Mouse (Mus musculus) thymus, adult 2 months (tissue): ENCODE data around the gene Gpt2.

Source experiments
- CTCF ChIP-seq: fragments of 200-500 bp; IDR thresholded peaks from 2 replicates; pipeline ENCODE4 v1.5.1; 2012; ENCODE audit warnings: mild to moderate bottlenecking, control low read depth, low read length, moderate library complexity, borderline replicate concordance; ENCODE audit not compliant: control insufficient read depth, poor library complexity, insufficient read depth; ENCODE audit errors: extremely low read depth
- POLR2A ChIP-seq: fragments of 200-500 bp; IDR thresholded peaks from 2 replicates; pipeline ENCODE4 v1.6.1; 2012; ENCODE audit warnings: mild to moderate bottlenecking, low read length, control low read depth, moderate library complexity; ENCODE audit not compliant: control insufficient read depth, poor library complexity, insufficient read depth; ENCODE audit errors: extremely low read depth

GRCm38 (mm10) chr8:85517336-85517735 lies 25.0 kb downstream of the Gpt2 start:
- TF ChIP-seq CTCF = no peak
- TF ChIP-seq POLR2A = no peak
